Mouse (Mus musculus): ENCODE results near the gene Lzic. TPM values are rescaled to one million over a fixed set of nuclear protein-coding genes. Genes with fewer than 3 reads are reported as not detected.
"Not testable (repeated sequence)": the region's sequence is repeated elsewhere in the genome, so short reads cannot be mapped to it uniquely, and the experiment has no call there.

The Lzic gene
- 10 to 100 TPM; 26.0 to 43.4 (median 28.2) TPM for polyA plus RNA-seq (2017; shearing (Covaris generic))

- ATAC-seq, result peak; percentile 94
Observed at GRCm38 (mm10) chr4:149485053-149485824, at the start of gene Lzic, which contains the start of gene Nmnat1. Lzic (plus strand) TSS chr4:149485229. Nmnat1 (minus strand) TSS chr4:149485202.

DNA sequence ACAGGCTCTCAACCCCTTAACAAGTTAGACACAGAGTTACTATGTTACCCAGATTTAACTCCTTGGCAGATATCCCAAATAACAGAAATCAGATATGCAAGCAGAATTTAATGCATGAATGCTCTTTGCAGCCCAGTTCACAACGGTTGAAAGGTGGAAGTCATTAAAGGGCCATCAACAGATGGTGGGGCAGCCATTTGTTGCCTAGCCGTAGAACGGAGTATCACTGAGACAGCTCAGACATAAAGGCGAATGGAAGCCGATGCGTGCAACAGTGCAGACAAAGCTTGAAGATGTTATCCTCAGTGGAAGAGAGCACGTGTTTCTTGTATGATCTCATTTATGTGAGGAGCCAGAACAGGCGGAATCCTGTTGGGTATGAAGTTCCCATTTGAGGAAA lies 44.5 kb upstream of the Lzic start:
- no peak for ATAC-seq

- no peak for ATAC-seq
Observed at GRCm38 (mm10) chr4:149442436-149442835, 42.6 kb upstream of the Lzic start.

- no peak for ATAC-seq
Observed at GRCm38 (mm10) chr4:149444465-149444864, 40.6 kb upstream of the Lzic start.

GRCm38 (mm10) chr4:149444964-149445701 lies 39.9 kb upstream of the Lzic start:
- peak; percentile 93 for ATAC-seq

- no peak for ATAC-seq
Observed at GRCm38 (mm10) chr4:149445868-149446267, 39.2 kb upstream of the Lzic start.

DNA sequence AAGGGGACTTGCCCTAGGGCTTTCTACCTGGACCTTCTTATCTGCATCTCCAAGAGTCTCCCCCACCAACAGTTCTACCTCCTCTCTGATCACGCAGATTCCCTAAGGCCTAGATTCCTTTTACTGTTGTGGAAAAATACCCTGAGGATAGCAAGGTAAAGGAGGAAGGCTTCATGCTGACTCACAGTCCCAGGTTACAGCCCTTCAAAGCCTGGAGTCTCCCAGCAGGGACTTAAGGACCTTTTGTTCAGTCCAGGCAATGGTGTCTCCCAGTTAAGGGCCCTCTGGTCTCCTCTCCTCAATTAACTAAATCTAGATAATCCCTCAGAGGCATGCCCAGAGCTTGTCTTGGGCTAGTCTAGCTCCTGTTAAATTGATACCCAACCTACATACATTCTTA lies 38.7 kb upstream of the Lzic start:
- no peak for ATAC-seq

- ATAC-seq, result no peak
Observed at GRCm38 (mm10) chr4:149450636-149451035, 34.4 kb upstream of the Lzic start.

- no peak for ATAC-seq
Observed at GRCm38 (mm10) chr4:149453656-149454055, 31.4 kb upstream of the Lzic start.

GRCm38 (mm10) chr4:149454263-149454662 lies 30.8 kb upstream of the Lzic start:
- ATAC-seq, result no peak

DNA sequence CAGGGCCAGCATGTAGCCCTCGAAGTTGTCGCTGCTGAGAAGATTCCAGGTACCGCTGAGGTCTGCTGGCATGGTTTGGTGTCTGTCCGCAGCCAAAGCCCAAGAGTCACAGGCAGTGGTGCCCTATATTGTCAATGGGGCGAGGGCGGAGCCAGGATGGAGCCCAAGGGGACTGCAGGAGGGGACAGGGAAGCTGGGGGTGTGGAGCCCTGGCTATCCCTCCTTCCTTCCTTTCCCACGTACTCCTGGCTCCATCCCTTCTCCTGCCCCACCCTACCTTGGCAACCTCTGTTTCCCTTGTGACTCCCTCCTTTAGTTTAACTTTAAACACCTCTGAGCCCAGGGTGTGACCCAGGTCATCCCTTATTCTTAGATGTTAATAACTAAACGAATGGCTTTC lies 30.1 kb upstream of the Lzic start, which contains the start of gene Rbp7:
Rbp7 (minus strand) TSS at position 100 of the 400 bp plus-strand sequence.
- ATAC-seq, result no peak

- ATAC-seq, result not testable (repeated sequence)
Observed at GRCm38 (mm10) chr4:149457163-149457562, 27.9 kb upstream of the Lzic start.

DNA sequence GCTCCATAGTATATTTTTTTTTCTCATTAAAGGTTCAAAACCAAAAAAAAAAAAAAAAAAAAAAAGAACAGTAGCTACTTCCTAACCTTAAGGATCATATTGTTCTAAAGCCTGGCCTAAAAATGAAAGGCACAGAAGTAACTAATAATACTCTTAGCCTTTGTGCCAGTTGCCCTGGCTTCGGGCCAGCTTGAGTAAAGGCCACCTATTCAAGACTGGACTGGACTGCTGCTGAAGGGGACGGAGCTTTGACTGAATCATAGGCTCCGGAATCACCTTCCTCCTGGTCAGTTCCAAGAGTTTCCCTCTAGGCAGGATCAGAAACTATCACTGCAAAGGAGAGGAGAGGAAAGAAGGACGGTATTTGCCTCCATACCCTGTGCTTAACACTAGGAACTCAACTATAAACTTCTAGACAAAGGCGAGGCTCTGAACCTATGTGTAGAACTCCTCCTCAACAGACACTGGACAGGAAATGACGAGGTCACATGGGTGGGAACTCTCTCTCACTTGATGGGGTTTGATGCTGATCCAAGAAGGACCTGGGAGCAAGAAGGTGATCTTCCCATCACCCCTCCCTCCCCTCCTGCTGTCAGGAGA lies 27.1 kb upstream of the Lzic start:
- no peak for ATAC-seq

- no peak for ATAC-seq
Observed at GRCm38 (mm10) chr4:149458526-149458925, 26.5 kb upstream of the Lzic start.

GRCm38 (mm10) chr4:149459425-149459824 lies 25.6 kb upstream of the Lzic start:
- no peak for ATAC-seq

- ATAC-seq, result not testable (repeated sequence)
Observed at GRCm38 (mm10) chr4:149460475-149460874, 24.6 kb upstream of the Lzic start.

DNA sequence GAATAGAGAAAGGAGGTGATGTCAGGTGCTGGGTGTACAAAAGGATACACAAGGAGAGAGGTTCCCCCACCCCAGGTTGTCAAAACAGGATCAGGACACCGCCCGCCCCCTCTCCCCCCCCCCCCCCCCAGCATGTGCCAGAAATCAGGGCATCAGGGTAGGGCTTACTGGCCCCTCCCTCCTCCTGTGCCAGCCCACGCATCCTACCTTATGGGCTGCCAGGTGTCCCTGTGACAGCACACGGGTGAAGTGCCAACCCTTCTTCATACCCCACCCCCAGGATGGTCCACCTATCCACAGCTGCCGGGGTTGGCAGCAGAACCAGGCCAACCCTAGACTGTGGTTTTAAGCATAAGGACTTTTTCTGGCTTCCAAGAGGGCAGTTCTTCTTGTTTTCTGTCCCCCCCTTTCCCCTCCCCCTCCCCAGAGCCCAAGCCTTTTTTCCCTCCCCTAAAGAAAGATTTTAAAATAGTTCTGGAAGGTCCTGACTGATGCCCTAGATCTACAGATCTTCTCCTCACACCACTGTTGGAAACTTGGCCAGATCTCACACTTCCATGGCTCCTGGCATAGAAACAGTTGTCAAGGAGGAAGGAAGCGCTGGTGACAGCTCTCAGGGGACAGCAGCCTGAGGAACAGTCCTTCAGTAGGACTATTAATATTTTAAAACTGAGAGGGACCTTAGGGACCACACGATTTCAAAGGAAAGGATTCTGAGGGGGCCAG lies 23.3 kb upstream of the Lzic start:
- ATAC-seq, result no peak

DNA sequence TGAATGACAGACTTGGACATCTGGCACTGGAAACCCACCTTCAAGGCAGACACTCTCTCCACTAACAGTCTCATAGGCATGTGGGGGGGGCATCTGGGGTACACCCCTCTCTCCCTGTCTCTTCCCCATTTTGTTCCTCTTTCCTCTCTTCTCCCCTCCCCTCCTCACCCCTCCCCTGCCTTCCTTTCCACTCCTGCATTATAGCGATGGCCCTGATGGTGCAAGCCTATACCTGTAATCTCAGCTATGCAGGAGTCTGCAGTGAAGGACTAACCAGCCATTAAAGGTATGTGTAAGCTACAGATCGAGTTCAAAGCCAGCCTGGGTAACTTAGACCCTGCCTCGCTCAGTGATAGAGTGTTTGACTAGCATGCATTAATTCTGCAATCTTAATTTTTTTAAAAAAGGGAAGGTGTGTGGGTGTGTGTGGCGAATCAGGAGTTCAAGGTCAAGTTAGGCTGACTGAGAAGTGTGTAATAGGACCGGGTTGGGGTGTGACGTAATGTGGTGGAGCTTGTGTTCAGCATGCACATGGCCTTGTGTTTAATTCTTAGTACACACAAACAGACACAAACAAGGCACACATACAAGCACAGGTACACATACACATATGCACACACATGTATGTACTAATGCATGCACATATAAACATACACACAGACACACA lies 22.6 kb upstream of the Lzic start:
- no peak for ATAC-seq

DNA sequence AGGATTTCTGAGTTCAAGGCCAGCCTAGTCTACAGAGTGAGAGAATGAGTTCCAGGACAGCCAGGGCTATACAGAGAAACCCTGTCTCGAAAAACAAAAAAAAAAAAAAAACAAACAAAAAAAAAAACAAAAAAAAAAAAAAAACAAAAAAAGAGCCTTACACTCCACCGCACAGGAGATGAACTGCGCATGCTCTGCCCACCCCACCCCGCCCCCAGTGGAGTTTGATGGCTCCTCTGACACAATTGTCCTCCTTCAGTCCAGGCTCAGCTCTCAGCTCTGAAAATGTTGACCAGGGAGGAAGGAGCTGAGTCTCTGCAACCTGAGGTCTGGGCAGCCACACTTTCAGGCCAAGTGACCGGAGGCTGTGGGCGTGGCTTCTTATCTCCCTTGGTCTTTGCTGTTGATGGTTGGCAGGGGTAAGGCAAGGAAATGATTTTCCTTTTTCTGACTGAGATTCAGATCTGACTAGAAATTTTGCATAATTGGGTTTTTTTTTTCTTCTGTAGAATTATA lies 21.5 kb upstream of the Lzic start:
- no peak for ATAC-seq

GRCm38 (mm10) chr4:149469557-149469956 lies 15.5 kb upstream of the Lzic start:
- ATAC-seq, result peak; percentile 95

- ATAC-seq, result no peak
Observed at GRCm38 (mm10) chr4:149475096-149475495, 9.9 kb upstream of the Lzic start.

DNA sequence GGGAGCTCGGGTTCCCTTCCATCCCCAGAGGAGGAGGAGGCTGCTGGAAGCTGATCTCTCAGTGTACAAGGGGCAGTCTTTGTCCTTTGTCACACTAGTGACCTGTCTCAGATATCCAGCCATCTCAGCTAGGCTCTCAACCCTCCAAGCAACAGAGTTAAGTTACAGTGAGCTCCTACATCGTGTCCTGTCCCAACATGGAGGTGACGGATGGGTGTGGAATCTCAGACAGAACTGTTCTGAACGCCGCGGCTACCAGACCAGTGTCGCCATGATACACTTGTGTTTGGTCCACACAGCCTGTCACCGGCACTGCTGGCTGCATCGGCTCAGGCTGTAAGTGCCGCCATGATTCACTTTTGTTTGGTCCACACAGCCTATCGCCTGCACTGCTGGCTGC lies 8.0 kb upstream of the Lzic start, which contains the start of gene Tmem274:
Tmem274 (plus strand) TSS at position 301 of the 400 bp plus-strand sequence.
- no peak for ATAC-seq

Data from inflammation-experienced regulatory T-cells, adult 6 months (primary cell).